Mouse (Mus musculus) stomach, postnatal 0 days (tissue): ENCODE data around the gene Psma2. TPM values are rescaled to one million over a fixed set of nuclear protein-coding genes. Genes with fewer than 3 reads are reported as not detected.

Experiments used
- ATAC-seq: fragments of 200-750 bp; cut with Nextera tagmentation; 2 replicates; pipeline ENCODE4 v1.8.0; 2017; ENCODE audit not compliant: low FRiP score, low TSS enrichment
- DNase-seq: peaks from one replicate; pipeline ENCODE4 v3.0.0-alpha.2; 2016; ENCODE audit warnings: low spot score
- H3K27ac ChIP-seq: fragments of 300-500 bp; sonication (generic); replicated peaks from 2 replicates; pipeline ENCODE4 v1.5.1; 2014; ENCODE audit warnings: mild to moderate bottlenecking, control low read depth
- H3K27me3 ChIP-seq: fragments of 300-500 bp; sonication (generic); 2 replicates; pipeline ENCODE4 v1.6.1; 2014; ENCODE audit warnings: low read length; ENCODE audit not compliant: control insufficient read depth, insufficient read depth
- H3K36me3 ChIP-seq: fragments of 300-500 bp; sonication (generic); 2 replicates; pipeline ENCODE4 v1.6.1; 2014; ENCODE audit warnings: low read length, mixed read lengths; ENCODE audit not compliant: control insufficient read depth, insufficient read depth
- H3K4me1 ChIP-seq: fragments of 300-500 bp; sonication (generic); replicated peaks from 2 replicates; pipeline ENCODE4 v1.6.1; 2014; ENCODE audit warnings: antibody characterized with exemption; ENCODE audit not compliant: control insufficient read depth, insufficient read depth
- H3K4me2 ChIP-seq: fragments of 300-500 bp; sonication (generic); replicated peaks from 2 replicates; pipeline ENCODE4 v1.6.1; 2014; ENCODE audit warnings: low read depth, mild to moderate bottlenecking, control low read depth, moderate library complexity
- H3K4me3 ChIP-seq: fragments of 300-500 bp; sonication (generic); 2 replicates; pipeline ENCODE4 v1.5.1; 2014; ENCODE audit warnings: low read depth, low read length, control low read depth
- H3K9ac ChIP-seq: fragments of 300-500 bp; sonication (generic); 2 replicates; pipeline ENCODE4 v1.6.1; 2014; ENCODE audit warnings: mild to moderate bottlenecking, low read length, control low read depth, mixed read lengths
- H3K9me3 ChIP-seq: fragments of 300-500 bp; sonication (generic); 2 replicates; pipeline ENCODE4 v1.6.1; 2016; ENCODE audit warnings: low read length; ENCODE audit not compliant: control insufficient read depth
- CTCF ChIP-seq: IDR thresholded peaks from 2 replicates; pipeline ENCODE4 v1.5.1; 2016; ENCODE audit warnings: antibody characterized with exemption, low read depth, mild to moderate bottlenecking, moderate library complexity
- EP300 ChIP-seq: optimal IDR thresholded peaks from 2 replicates; pipeline ENCODE3; 2016; ENCODE audit warnings: antibody characterized with exemption
- WGBS: fragments of 180-500 bp; shearing (Covaris S2); extraction: QIAGEN DNeasy Blood & Tissue Kit; methylation state at CpG from one replicate; pipeline ENCODE4 v1.1.7; 2014; 5-methylcytosine and 5-hydroxymethylcytosine counted together
- polyA plus RNA-seq: library from polyadenylated mRNA; unstranded; fragments of >200 nt; fragmentation: Nextera tagmentation; extraction: Ambion mirVana; gene quantifications from 2 replicates; pipeline ENCODE4 v1.2.1, GENCODE M21; 2015

The Psma2 gene
- polyA plus RNA-seq, 1 experiment from 2014 or later: 153 TPM

DNA sequence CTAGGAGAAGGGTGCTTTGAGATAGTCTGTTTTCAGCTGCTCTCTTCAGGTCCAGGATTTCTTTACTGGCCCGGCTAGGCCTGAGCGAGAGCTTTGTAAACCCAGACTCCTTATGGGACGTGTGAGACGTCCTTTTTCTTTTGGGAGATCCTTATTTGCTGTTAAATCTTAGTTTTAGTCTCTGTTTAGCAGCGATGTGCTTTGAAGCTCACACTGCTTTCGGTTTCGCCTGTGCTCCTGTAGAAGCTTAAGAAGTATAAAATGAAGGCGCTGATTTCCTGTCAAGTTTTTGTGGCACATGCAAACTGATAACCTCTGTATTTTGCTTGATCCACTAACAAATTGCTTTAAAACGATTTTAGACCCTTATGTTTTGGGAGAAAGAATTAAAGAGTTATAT lies 513 bp downstream of the Psma2 start:
- no peaks in the 10 kb centered on the region for H3K9me3 ChIP-seq
- peak overlapping the region; percentile 89 for H3K27ac ChIP-seq
- H3K27me3 ChIP-seq: no peaks in the 10 kb centered on the region
- no peak for ATAC-seq
- peak overlapping the region; percentile 96 for H3K4me3 ChIP-seq
- no peaks in the 10 kb centered on the region for H3K4me1 ChIP-seq
- under 1% methylated on average over 9 of the region's 9 CpGs for WGBS
- H3K9ac ChIP-seq: peak overlapping the region; percentile 94
- H3K36me3 ChIP-seq: peaks cover 7% of the 10 kb centered on the region; the same call in 1 of the 2 replicates
- H3K4me2 ChIP-seq: peak overlapping the region; percentile 65
- TF ChIP-seq CTCF (no peak), EP300 (no peak)
- no peak for DNase-seq

DNA sequence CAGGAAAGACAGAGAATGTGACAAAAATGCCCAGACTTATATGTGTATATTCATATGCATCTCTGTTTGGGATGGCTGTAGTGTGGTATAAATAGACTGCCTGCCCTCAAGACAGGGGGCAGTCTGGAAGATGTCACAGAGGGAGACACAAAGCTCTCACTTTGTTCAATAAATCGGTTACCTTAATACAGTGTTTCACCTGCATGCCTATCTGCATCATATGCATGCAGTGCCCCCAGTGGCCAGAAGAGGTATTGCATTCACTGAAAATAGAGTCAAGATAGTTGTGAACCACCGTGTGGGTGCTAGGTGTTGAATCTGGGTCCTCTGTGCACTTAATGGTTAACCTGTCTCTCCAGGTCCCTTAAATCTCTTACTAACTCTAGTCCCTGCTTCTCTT lies 5.7 kb downstream of the Psma2 start:
- WGBS: 26% methylated on average over 2 of the region's 2 CpGs
- no peak overlapping the region for H3K9ac ChIP-seq
- H3K27me3 ChIP-seq: no peaks in the 10 kb centered on the region
- DNase-seq: peak; percentile 63
- H3K4me1 ChIP-seq: no peaks in the 10 kb centered on the region
- H3K27ac ChIP-seq: no peak overlapping the region
- no peak overlapping the region for H3K4me3 ChIP-seq
- no peaks in the 10 kb centered on the region for H3K9me3 ChIP-seq
- peaks cover 17% of the 10 kb centered on the region for H3K36me3 ChIP-seq
- TF ChIP-seq EP300: no peak
- TF ChIP-seq CTCF: peak; percentile 97
- H3K4me2 ChIP-seq: no peak overlapping the region
- ATAC-seq: 0 out of 2 replicates have a peak, but pooled peaks have one; percentile 40

DNA sequence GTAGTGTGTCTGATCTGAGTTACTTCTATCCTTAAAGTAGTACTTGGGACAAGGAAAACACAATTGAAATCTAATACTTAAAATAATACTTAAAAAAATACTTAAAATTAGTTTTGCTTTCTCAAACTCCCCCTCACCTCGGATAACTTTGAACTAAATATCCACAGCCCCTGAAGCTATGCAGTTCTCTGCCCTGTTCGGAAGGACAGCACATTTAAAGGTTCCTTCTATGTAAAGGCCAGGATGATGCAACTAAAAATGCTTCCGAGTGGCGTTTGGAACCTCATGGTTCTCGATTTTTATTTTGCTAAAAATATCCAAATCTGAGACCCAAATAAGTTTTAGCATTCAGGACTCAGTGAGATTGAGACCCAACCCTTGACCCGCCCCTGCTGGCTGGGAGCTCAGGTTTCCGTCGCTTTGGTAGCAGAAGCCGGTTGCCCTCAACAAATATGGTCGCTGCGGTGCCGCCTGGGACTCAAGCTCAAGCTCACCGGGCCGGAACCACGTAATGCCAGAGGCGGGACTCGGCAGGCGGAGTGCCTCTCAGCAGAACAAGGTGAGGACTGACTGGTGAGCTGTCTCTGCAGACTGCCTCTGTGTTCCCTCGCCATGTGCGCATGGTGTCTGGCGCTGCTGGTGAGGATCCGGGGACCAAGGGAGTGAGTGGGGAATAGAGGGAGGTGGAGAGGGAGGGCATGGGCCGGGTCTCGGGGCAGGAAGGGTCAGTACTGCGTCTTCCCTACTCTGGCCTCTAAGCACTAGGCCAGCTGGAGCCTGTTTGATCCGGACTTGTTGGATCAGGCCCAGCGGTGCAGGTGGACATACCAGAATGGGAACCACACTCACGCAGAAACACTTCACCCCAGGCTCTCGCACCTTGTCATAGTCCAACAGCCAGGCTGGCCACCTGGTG lies 16.9 kb downstream of the Psma2 start, which contains the start of gene AW209491:
Gene AW209491, plus strand, starts transcription at position 429 of the 916 bp plus-strand sequence.
- 1% methylated on average over 29 of the region's 29 CpGs for WGBS
- H3K27ac ChIP-seq: peak within 1 kb of the TSS; percentile 76

DNA sequence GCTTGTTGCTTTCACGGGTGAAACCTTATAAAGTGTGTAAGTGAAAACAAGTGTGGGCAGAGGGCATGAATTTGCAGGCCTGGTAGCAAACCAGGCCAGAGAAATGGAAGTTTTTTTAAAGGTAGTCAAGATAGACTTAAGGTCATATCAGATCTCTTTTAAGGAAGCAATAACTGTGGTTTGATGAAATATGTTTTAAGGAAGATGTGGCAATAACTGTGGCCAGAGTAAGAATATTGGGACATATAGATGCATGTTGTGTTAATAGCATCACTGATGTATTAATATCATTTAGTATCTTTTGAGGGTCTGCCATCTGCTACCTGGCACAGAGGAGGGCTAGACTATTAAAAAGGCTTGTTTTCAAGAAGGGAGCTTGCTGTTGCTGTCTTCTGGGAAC lies 27.0 kb downstream of the Psma2 start:
- Histone ChIP-seq H3K4me3 (no peak overlapping the region), H3K27me3 (no peaks in the 10 kb centered on the region), H3K4me1 (no peaks in the 10 kb centered on the region), H3K36me3 (no peaks in the 10 kb centered on the region), H3K9me3 (no peaks in the 10 kb centered on the region), H3K4me2 (no peak overlapping the region), H3K9ac (no peak overlapping the region), H3K27ac (no peak overlapping the region)
- WGBS: 30% methylated on average over 1 of the region's 1 CpGs
- TF ChIP-seq CTCF (no peak), EP300 (no peak)
- no peak for DNase-seq
- no peak for ATAC-seq

More for the DNA sequence above, 16.9 kb downstream of the Psma2 start, which contains the start of gene AW209491:
- Histone ChIP-seq H3K9me3 (no peaks in the 10 kb centered on the region), H3K36me3 (no peaks in the 10 kb centered on the region), H3K4me2 (peak within 1 kb of the TSS; percentile 62), H3K4me1 (no peaks in the 10 kb centered on the region), H3K27me3 (no peaks in the 10 kb centered on the region), H3K9ac (peak within 1 kb of the TSS; percentile 73), H3K4me3 (peak within 1 kb of the TSS; percentile 61)
- DNase-seq (peak; percentile 96), ATAC-seq (peak; percentile 99)
- TF ChIP-seq EP300 (no peak), CTCF (peak; percentile 44)

GRCm38 (mm10) chr13:14649301-14649700 lies 36.3 kb downstream of the Psma2 start:
- ATAC-seq: no peak
- TF ChIP-seq CTCF: peak; percentile 73
- TF ChIP-seq EP300: no peak

GRCm38 (mm10) chr13:14667107-14667506 lies 54.1 kb downstream of the Psma2 start:
- 74% methylated on average over 4 of the region's 4 CpGs for WGBS
- no peak for TF ChIP-seq EP300
- no peak for TF ChIP-seq CTCF
- Histone ChIP-seq H3K4me1 (no peaks in the 10 kb centered on the region), H3K36me3 (no peaks in the 10 kb centered on the region), H3K27me3 (no peaks in the 10 kb centered on the region), H3K4me3 (no peak overlapping the region), H3K9ac (no peak overlapping the region), H3K9me3 (no peaks in the 10 kb centered on the region), H3K27ac (no peak overlapping the region), H3K4me2 (no peak overlapping the region)
- DNase-seq: no peak
- no peak for ATAC-seq

More at GRCm38 (mm10) chr13:14649301-14649700, 36.3 kb downstream of the Psma2 start:
- Histone ChIP-seq H3K4me2 (no peak overlapping the region), H3K27me3 (no peaks in the 10 kb centered on the region), H3K27ac (no peak overlapping the region), H3K4me3 (no peak overlapping the region), H3K36me3 (no peaks in the 10 kb centered on the region), H3K4me1 (no peaks in the 10 kb centered on the region), H3K9ac (no peak overlapping the region), H3K9me3 (no peaks in the 10 kb centered on the region)
- DNase-seq: no peak
- 26% methylated on average over 1 of the region's 1 CpGs for WGBS
